8 mouse cellular contexts compared by ENCODE assay signal in the genomic region with DNA sequence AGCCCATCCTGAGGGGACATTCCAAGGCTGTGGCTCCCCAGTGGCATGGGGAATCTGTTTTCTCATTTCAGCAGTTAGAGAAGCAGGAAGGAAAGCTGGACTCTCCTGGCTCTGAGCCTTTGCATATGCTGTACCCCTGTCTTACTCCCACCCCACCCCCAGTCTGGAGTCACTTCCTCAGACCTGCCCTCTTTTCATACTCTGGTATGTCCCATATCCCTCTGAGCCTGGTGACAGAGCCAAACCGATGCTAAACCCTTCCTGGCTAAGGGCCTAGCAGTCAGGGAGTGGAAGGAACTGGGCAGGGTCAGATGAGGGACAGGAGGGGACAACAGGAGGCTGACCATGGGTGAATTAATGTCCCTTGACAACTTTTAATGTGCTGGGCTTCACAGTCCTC.
DNase-seq lines count a peak whose midpoint lies in the region; ATAC-seq and TF ChIP-seq lines count a peak whose summit lies in the region.
"Had no signal": no experiment of that assay in that cellular context is flagged by ENCODE, and none has a peak within 500 bp of the region (broad histone marks: within the 10 kb centered on the region; RNA-seq: fewer than 3 reads in every experiment).

No protein-coding gene starts in this region.

- no peak overlapping the region for H3K27ac ChIP-seq in lung, embryonic 14.5 days (ENCODE audit: low read depth)
- H3K27ac ChIP-seq in heart, embryonic 16.5 days (ENCODE audit: low read length), result peak overlapping the region; percentile 63
- peak overlapping the region; percentile 75 for H3K27ac ChIP-seq in kidney, embryonic 15.5 days
- H3K27ac ChIP-seq in layer of hippocampus, adult 2 months, result no peak overlapping the region

- no peak for TF ChIP-seq CTCF in lung, embryonic 14.5 days (IDR thresholded peaks at IDR 0.05; ENCODE audit: low read depth)
- no peak for TF ChIP-seq CTCF in lung, adult 2 months (IDR thresholded peaks at IDR 0.05; ENCODE audit: insufficient read depth, low read length)
- no peak for TF ChIP-seq CTCF in layer of hippocampus, adult 2 months (conservative IDR thresholded peaks at IDR 0.05)

- H3K9ac ChIP-seq in lung, embryonic 14.5 days, result no peak overlapping the region
- H3K9ac ChIP-seq in heart, embryonic 16.5 days (ENCODE audit: low read length), result no peak overlapping the region
- no peak overlapping the region for H3K9ac ChIP-seq in kidney, embryonic 15.5 days

- peak; percentile 82; the same call in 1 of the 2 replicates for ATAC-seq in lung, embryonic 14.5 days (ENCODE audit: insufficient read depth)
- ATAC-seq in heart, embryonic 16.5 days (replicated peaks; ENCODE audit: extremely low read depth, insufficient read depth, low FRiP score), result peak; percentile 79
- peak; percentile 71 for ATAC-seq in kidney, embryonic 15.5 days (replicated peaks; ENCODE audit: low FRiP score)

- no peaks in the 10 kb centered on the region for H3K4me1 ChIP-seq in lung, embryonic 14.5 days (ENCODE audit: insufficient read depth)
- no peaks in the 10 kb centered on the region; the same call in 1 of the 2 replicates for H3K4me1 ChIP-seq in lung, adult 2 months (ENCODE audit: control insufficient read depth, insufficient read depth, low read length)
- H3K4me1 ChIP-seq in heart, embryonic 16.5 days (ENCODE audit: control insufficient read depth, insufficient read depth, low read length), result no peaks in the 10 kb centered on the region
- H3K4me1 ChIP-seq in kidney, embryonic 15.5 days, result peaks cover 22% of the 10 kb centered on the region

- H3K27me3 ChIP-seq in lung, embryonic 14.5 days (ENCODE audit: insufficient read depth, low read length), result no peaks in the 10 kb centered on the region
- no peaks in the 10 kb centered on the region for H3K27me3 ChIP-seq in heart, embryonic 16.5 days (ENCODE audit: control insufficient read depth, insufficient read depth, low read length)
- H3K27me3 ChIP-seq in kidney, embryonic 15.5 days, result no peaks in the 10 kb centered on the region

- DNase-seq in lung, embryonic 14.5 days, result peak; percentile 52
- DNase-seq in lung, adult 2 months, result no peak
- peak; percentile 35 to 64 for DNase-seq in lung, postnatal 4 days
- DNase-seq in cerebellum, adult 8-10 months, result no peak
- no peak for DNase-seq in layer of hippocampus, adult 2 months (ENCODE audit: low spot score in 2 of 2)

- H3K36me3 ChIP-seq in lung, embryonic 14.5 days (ENCODE audit: insufficient read depth), result no peaks in the 10 kb centered on the region
- H3K36me3 ChIP-seq in heart, embryonic 16.5 days (ENCODE audit: control insufficient read depth, insufficient read depth), result no peaks in the 10 kb centered on the region
- no peaks in the 10 kb centered on the region for H3K36me3 ChIP-seq in kidney, embryonic 15.5 days
- H3K36me3 ChIP-seq: G1E had no signal

- no peak overlapping the region for H3K4me3 ChIP-seq in lung, embryonic 14.5 days (ENCODE audit: low read depth, low read length)
- H3K4me3 ChIP-seq in lung, adult 2 months (replicated peaks; ENCODE audit: extremely low read depth, low read depth, low read length), result no peak overlapping the region
- H3K4me3 ChIP-seq in heart, embryonic 16.5 days (ENCODE audit: low read length), result no peak overlapping the region
- no peak overlapping the region for H3K4me3 ChIP-seq in kidney, embryonic 15.5 days (replicated peaks)
- no peak overlapping the region for H3K4me3 ChIP-seq in layer of hippocampus, adult 2 months

- no peaks in the 10 kb centered on the region for H3K9me3 ChIP-seq in lung, embryonic 14.5 days (ENCODE audit: low read depth, low read length)
- peaks cover 4% of the 10 kb centered on the region for H3K9me3 ChIP-seq in heart, embryonic 16.5 days (replicated peaks; ENCODE audit: control insufficient read depth, low read length)
- H3K9me3 ChIP-seq in kidney, embryonic 15.5 days (replicated peaks), result no peaks in the 10 kb centered on the region

- 18% methylated on average over 1 of the region's 1 CpGs for WGBS in lung, embryonic 14.5 days
- 8% methylated on average over 1 of the region's 1 CpGs for WGBS in lung, adult 2 months
- 13% methylated on average over 1 of the region's 1 CpGs for WGBS in heart, embryonic 16.5 days
- WGBS in kidney, embryonic 15.5 days, result 0% methylated on average over 1 of the region's 1 CpGs

- H3K4me2 ChIP-seq in lung, embryonic 14.5 days, result no peak overlapping the region
- no peak overlapping the region for H3K4me2 ChIP-seq in heart, embryonic 16.5 days (ENCODE audit: low read depth, low read length)
- no peak overlapping the region for H3K4me2 ChIP-seq in kidney, embryonic 15.5 days

- no peak for TF ChIP-seq POLR2A in lung, adult 2 months (IDR thresholded peaks at IDR 0.05; ENCODE audit: borderline replicate concordance, extremely low read depth, low read depth, low read length)

Comparison
In these comparisons a context has a peak if more than half of its experiments do, and no peak if none do; other contexts are left out.
1. DNase-seq: peak in lung, embryonic 14.5 days (single experiment) and lung, postnatal 4 days (2 of 2); none in lung, adult 2 months (single experiment), cerebellum, adult 8-10 months (single experiment) and layer of hippocampus, adult 2 months (0 of 2).
2. H3K27ac ChIP-seq: peak in heart, embryonic 16.5 days (single experiment) and kidney, embryonic 15.5 days (single experiment); none in lung, embryonic 14.5 days (single experiment) and layer of hippocampus, adult 2 months (single experiment).
3. Peak in every context shown above with its lines, with median percentiles within 50 percentile points of each other: ATAC-seq.